Mouse (Mus musculus) forelimb bud, embryonic 11.5 days (tissue): ENCODE data around the gene Tspan9.
A peak's percentile ranks its signal among the peaks of the same experiment; 100 is the strongest.

Experiments
- DNase-seq: peaks from one replicate; pipeline ENCODE4 v3.0.0-alpha.2; 2012; ENCODE audit warnings: low read depth, low spot score

Tspan9 gene

GRCm38 (mm10) chr6:128133679-128134191, 9.7 kb downstream of the Tspan9 start:
- no peak for DNase-seq

- no peak for DNase-seq
Observed at GRCm38 (mm10) chr6:128132581-128132980, 10.8 kb downstream of the Tspan9 start.

GRCm38 (mm10) chr6:128131390-128131789, 12.0 kb downstream of the Tspan9 start:
- no peak for DNase-seq

GRCm38 (mm10) chr6:128130686-128131085, 12.7 kb downstream of the Tspan9 start:
- no peak for DNase-seq

- no peak for DNase-seq
Observed at GRCm38 (mm10) chr6:128129382-128129781, 14.0 kb downstream of the Tspan9 start.

GRCm38 (mm10) chr6:128127312-128127711, 16.1 kb downstream of the Tspan9 start:
- no peak for DNase-seq

GRCm38 (mm10) chr6:128126876-128127275, 16.5 kb downstream of the Tspan9 start:
- no peak for DNase-seq

GRCm38 (mm10) chr6:128125464-128125863, 17.9 kb downstream of the Tspan9 start:
- DNase-seq: no peak

- DNase-seq: no peak
Observed at GRCm38 (mm10) chr6:128124222-128124971, 19.0 kb downstream of the Tspan9 start.

- no peak for DNase-seq
Observed at GRCm38 (mm10) chr6:128122127-128122526, 21.3 kb downstream of the Tspan9 start.

GRCm38 (mm10) chr6:128121691-128122090, 21.7 kb downstream of the Tspan9 start:
- no peak for DNase-seq

GRCm38 (mm10) chr6:128120806-128121205, 22.6 kb downstream of the Tspan9 start:
- DNase-seq: no peak

GRCm38 (mm10) chr6:128118670-128119230, 24.6 kb downstream of the Tspan9 start:
- DNase-seq: no peak

- peak; percentile 51 for DNase-seq
Observed at GRCm38 (mm10) chr6:128116836-128117542, 26.4 kb downstream of the Tspan9 start.

- no peak for DNase-seq
Observed at GRCm38 (mm10) chr6:128116344-128116743, 27.1 kb downstream of the Tspan9 start.

GRCm38 (mm10) chr6:128115121-128115520, 28.3 kb downstream of the Tspan9 start:
- no peak for DNase-seq

- no peak for DNase-seq
Observed at GRCm38 (mm10) chr6:128112605-128113004, 30.8 kb downstream of the Tspan9 start.

- no peak for DNase-seq
Observed at GRCm38 (mm10) chr6:128111784-128112183, 31.6 kb downstream of the Tspan9 start.

- no peak for DNase-seq
Observed at GRCm38 (mm10) chr6:128108324-128109035, 34.9 kb downstream of the Tspan9 start.

- DNase-seq: no peak
Observed at GRCm38 (mm10) chr6:128107698-128108097, 35.7 kb downstream of the Tspan9 start.

GRCm38 (mm10) chr6:128106154-128106553, 37.2 kb downstream of the Tspan9 start:
- DNase-seq: no peak
